Mouse (Mus musculus): ENCODE results near the gene Gm20388.

DNA sequence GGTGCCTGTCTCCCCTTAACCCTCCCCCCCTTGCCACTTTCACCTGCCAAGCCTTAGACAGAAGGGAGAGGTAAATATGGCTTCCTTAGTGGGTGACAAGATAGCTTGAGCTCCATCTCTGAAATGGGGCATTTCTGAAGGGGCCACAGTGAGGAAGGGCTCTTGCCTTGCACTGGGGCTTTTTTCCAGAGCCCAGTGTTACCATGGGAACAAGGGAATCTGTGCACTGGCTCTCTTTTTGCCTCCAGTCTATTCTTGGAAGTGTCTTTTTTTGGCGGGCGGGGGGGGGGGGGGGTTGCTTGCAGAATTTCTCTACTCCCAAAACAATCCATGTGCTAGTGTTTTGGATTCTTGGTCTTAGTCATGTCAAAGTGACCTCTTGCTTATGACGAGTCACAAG, 2104.0 kb downstream of the Gm20388 start:
- TF ChIP-seq CTCF (IDR thresholded peaks at IDR 0.05; ENCODE audit: low read depth) (no peak), EP300 (IDR thresholded peaks at IDR 0.05; ENCODE audit: low read depth) (no peak)

Measured in liver, embryonic 14.5 days (tissue).